Mouse (Mus musculus) midbrain, embryonic 11.5 days (tissue): ENCODE measurements around the gene Dclre1a. TPM values are rescaled to one million over a fixed set of nuclear protein-coding genes. Genes with fewer than 3 reads are reported as not detected.

Source experiments
- ATAC-seq: fragments of 200-750 bp; cut with Nextera tagmentation; 2 replicates; pipeline ENCODE4 v1.8.0; 2017; ENCODE audit warnings: moderate TSS enrichment, moderate library complexity; ENCODE audit not compliant: low FRiP score
- DNase-seq: peaks from one replicate; pipeline ENCODE4 v3.0.0; 2015; ENCODE audit warnings: low spot score; ENCODE audit errors: missing footprints
- H3K27ac ChIP-seq: fragments of 300-500 bp; sonication (generic); 2 replicates; pipeline ENCODE4 v1.5.1; 2014; ENCODE audit warnings: low read depth, low read length
- H3K27me3 ChIP-seq: fragments of 300-500 bp; sonication (generic); 2 replicates; pipeline ENCODE4 v1.6.1; 2014; ENCODE audit warnings: mild to moderate bottlenecking, low read length, moderate library complexity, mixed read lengths; ENCODE audit not compliant: control insufficient read depth, insufficient read depth
- H3K36me3 ChIP-seq: fragments of 300-500 bp; sonication (generic); 2 replicates; pipeline ENCODE4 v1.6.1; 2014; ENCODE audit warnings: mild to moderate bottlenecking, low read length, moderate library complexity, mixed read lengths; ENCODE audit not compliant: control insufficient read depth, insufficient read depth
- H3K4me1 ChIP-seq: fragments of 300-500 bp; sonication (generic); 2 replicates; pipeline ENCODE4 v1.6.1; 2014; ENCODE audit warnings: low read length; ENCODE audit not compliant: control insufficient read depth, insufficient read depth
- H3K4me2 ChIP-seq: fragments of 300-500 bp; sonication (generic); 2 replicates; pipeline ENCODE4 v1.6.1; 2014; ENCODE audit warnings: mild to moderate bottlenecking, moderate library complexity
- H3K4me3 ChIP-seq: fragments of 300-500 bp; sonication (generic); 2 replicates; pipeline ENCODE4 v1.5.1; 2014; ENCODE audit warnings: low read depth, low read length
- H3K9ac ChIP-seq: fragments of 300-500 bp; sonication (generic); 2 replicates; pipeline ENCODE4 v1.6.1; 2014; ENCODE audit warnings: low read length
- H3K9me3 ChIP-seq: fragments of 300-500 bp; sonication (generic); 2 replicates; pipeline ENCODE4 v1.6.1; 2016; ENCODE audit warnings: low read length; ENCODE audit not compliant: control insufficient read depth
- WGBS: fragments of 180-500 bp; shearing (Covaris S2); extraction: QIAGEN DNeasy Blood & Tissue Kit; methylation state at CpG from one replicate; pipeline ENCODE4 v1.1.7; 2014; 5-methylcytosine and 5-hydroxymethylcytosine counted together
- polyA plus RNA-seq: library from polyadenylated mRNA; unstranded; fragments of >200 nt; fragmentation: Nextera tagmentation; extraction: Ambion mirVana; gene quantifications from 2 replicates; pipeline ENCODE4 v1.2.1, GENCODE M21; 2014

The Dclre1a gene
- polyA plus RNA-seq, 1 experiment from 2014 or later = 16.5 TPM

DNA sequence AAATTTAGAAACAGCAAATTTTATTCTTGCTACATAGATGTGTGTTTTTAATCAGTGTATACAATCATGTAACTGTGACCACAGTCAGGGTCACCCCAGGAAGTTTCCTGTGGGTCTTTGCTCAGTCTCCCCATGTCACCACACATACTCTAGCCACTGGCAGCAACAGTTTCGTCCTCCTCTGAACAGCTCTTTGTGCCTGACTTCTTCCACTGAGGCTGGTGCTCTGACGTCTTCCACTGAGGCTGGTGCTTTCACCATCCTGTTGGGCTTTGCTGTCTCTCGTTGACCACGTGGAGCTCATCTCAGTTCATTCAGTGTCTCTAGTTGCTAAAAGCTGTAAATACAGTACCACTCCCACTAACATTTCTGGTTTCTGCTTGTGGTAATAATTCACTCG lies 34.0 kb upstream of the Dclre1a start:
- H3K4me2 ChIP-seq = no peak overlapping the region
- DNase-seq (no peak), ATAC-seq (no peak)
- H3K36me3 ChIP-seq = no peaks in the 10 kb centered on the region; the same call in 1 of the 2 replicates
- H3K4me1 ChIP-seq = no peaks in the 10 kb centered on the region
- H3K9me3 ChIP-seq = no peaks in the 10 kb centered on the region
- WGBS = 87% methylated on average over 5 of the region's 5 CpGs
- H3K27me3 ChIP-seq = no peaks in the 10 kb centered on the region
- no peak overlapping the region for H3K9ac ChIP-seq
- no peak overlapping the region for H3K4me3 ChIP-seq
- no peak overlapping the region for H3K27ac ChIP-seq

GRCm38 (mm10) chr19:56577801-56578200 lies 29.8 kb upstream of the Dclre1a start:
- no peaks in the 10 kb centered on the region for H3K27me3 ChIP-seq
- DNase-seq (no peak), ATAC-seq (no peak)
- no peaks in the 10 kb centered on the region for H3K9me3 ChIP-seq
- no peak overlapping the region for H3K9ac ChIP-seq
- no peak overlapping the region for H3K4me2 ChIP-seq
- no peaks in the 10 kb centered on the region; the same call in 1 of the 2 replicates for H3K36me3 ChIP-seq
- H3K27ac ChIP-seq = no peak overlapping the region
- H3K4me1 ChIP-seq = no peaks in the 10 kb centered on the region
- no peak overlapping the region for H3K4me3 ChIP-seq
- 88% methylated on average over 1 of the region's 1 CpGs for WGBS

- no peak for ATAC-seq
- Histone ChIP-seq H3K27me3 (no peaks in the 10 kb centered on the region), H3K27ac (no peak overlapping the region), H3K9ac (no peak overlapping the region), H3K36me3 (no peaks in the 10 kb centered on the region; the same call in 1 of the 2 replicates), H3K9me3 (no peaks in the 10 kb centered on the region), H3K4me1 (no peaks in the 10 kb centered on the region), H3K4me3 (no peak overlapping the region), H3K4me2 (no peak overlapping the region)
- no peak for DNase-seq
- 93% methylated on average over 6 of the region's 6 CpGs for WGBS
Observed at GRCm38 (mm10) chr19:56573184-56573583, 25.2 kb upstream of the Dclre1a start.

- Histone ChIP-seq H3K27ac (no peak overlapping the region), H3K4me1 (no peaks in the 10 kb centered on the region; the same call in 1 of the 2 replicates), H3K9ac (no peak overlapping the region), H3K27me3 (no peaks in the 10 kb centered on the region), H3K4me2 (no peak overlapping the region), H3K9me3 (no peaks in the 10 kb centered on the region), H3K4me3 (no peak overlapping the region), H3K36me3 (no peaks in the 10 kb centered on the region; the same call in none of the 2 replicates)
- no peak for DNase-seq
- no peak for ATAC-seq
- WGBS = 95% methylated on average over 5 of the region's 5 CpGs
Observed at GRCm38 (mm10) chr19:56571913-56572312, 23.9 kb upstream of the Dclre1a start.

- Histone ChIP-seq H3K9ac (no peak overlapping the region), H3K36me3 (no peaks in the 10 kb centered on the region; the same call in none of the 2 replicates), H3K4me2 (no peak overlapping the region), H3K9me3 (no peaks in the 10 kb centered on the region), H3K27ac (no peak overlapping the region), H3K4me1 (no peaks in the 10 kb centered on the region; the same call in 1 of the 2 replicates), H3K4me3 (no peak overlapping the region), H3K27me3 (no peaks in the 10 kb centered on the region)
- DNase-seq (no peak), ATAC-seq (no peak)
- 86% methylated on average over 2 of the region's 2 CpGs for WGBS
Observed at GRCm38 (mm10) chr19:56571234-56571633, 23.2 kb upstream of the Dclre1a start.

- no peak overlapping the region for H3K4me3 ChIP-seq
- H3K9me3 ChIP-seq = no peaks in the 10 kb centered on the region
- no peaks in the 10 kb centered on the region; the same call in 1 of the 2 replicates for H3K4me1 ChIP-seq
- no peak overlapping the region for H3K4me2 ChIP-seq
- H3K36me3 ChIP-seq = no peaks in the 10 kb centered on the region; the same call in none of the 2 replicates
- no peak overlapping the region for H3K9ac ChIP-seq
- no peaks in the 10 kb centered on the region for H3K27me3 ChIP-seq
- ATAC-seq = no peak
- no peak overlapping the region for H3K27ac ChIP-seq
- DNase-seq = no peak
- 94% methylated on average over 8 of the region's 8 CpGs for WGBS
Observed at GRCm38 (mm10) chr19:56570781-56571180, 22.8 kb upstream of the Dclre1a start.

DNA sequence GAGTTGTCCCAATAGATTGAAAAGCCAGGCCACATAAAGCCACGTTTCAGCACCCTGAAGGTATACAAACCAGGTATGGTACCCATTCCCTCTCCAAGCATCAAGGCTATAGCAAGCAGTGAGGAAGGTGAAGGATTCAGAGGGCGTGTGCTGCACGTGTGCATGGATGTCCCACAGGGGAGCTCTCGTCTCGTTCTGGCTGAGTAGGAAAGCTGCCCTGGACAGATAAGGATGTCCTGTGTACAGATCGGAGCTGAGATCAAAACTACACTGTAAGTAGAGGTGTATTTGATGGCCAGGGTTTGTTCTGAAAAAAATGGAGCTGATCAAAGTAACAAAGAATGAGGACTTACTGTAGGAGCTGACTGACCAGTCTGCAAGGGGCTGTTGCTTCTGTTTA lies 18.9 kb upstream of the Dclre1a start:
- Histone ChIP-seq H3K27ac (no peak overlapping the region), H3K27me3 (no peaks in the 10 kb centered on the region), H3K4me3 (no peak overlapping the region), H3K4me2 (no peak overlapping the region), H3K36me3 (no peaks in the 10 kb centered on the region; the same call in none of the 2 replicates), H3K9me3 (no peaks in the 10 kb centered on the region), H3K4me1 (no peaks in the 10 kb centered on the region; the same call in 1 of the 2 replicates), H3K9ac (no peak overlapping the region)
- no peak for ATAC-seq
- WGBS = 78% methylated on average over 6 of the region's 6 CpGs
- DNase-seq = no peak

DNA sequence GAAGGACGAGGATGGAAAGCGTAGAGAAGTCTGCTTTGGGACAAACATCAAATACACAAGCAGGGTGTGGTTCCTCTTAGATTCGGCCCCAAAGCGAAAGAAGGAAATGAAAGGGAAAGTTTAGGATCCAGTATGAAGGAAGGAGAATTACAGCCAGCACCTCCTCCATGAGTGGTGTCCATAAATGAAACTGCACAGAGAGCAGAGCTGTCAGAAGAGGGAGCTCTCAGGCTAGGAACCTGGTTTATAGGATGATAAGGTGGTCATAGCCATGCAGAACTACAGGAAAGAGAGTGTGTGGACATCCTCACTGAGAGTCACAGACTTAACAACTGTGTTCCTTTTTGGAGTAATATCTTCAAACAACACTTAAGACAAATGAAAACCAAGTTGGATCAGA lies 18.0 kb upstream of the Dclre1a start:
- no peaks in the 10 kb centered on the region for H3K27me3 ChIP-seq
- no peaks in the 10 kb centered on the region for H3K9me3 ChIP-seq
- H3K27ac ChIP-seq = no peak overlapping the region
- H3K4me1 ChIP-seq = no peaks in the 10 kb centered on the region; the same call in 1 of the 2 replicates
- no peak overlapping the region for H3K4me2 ChIP-seq
- no peak overlapping the region for H3K4me3 ChIP-seq
- WGBS = 90% methylated on average over 4 of the region's 4 CpGs
- ATAC-seq (no peak), DNase-seq (peak; percentile 86)
- no peaks in the 10 kb centered on the region; the same call in 1 of the 2 replicates for H3K36me3 ChIP-seq
- H3K9ac ChIP-seq = no peak overlapping the region

GRCm38 (mm10) chr19:56565358-56565757 lies 17.3 kb upstream of the Dclre1a start:
- no peak for ATAC-seq

More at GRCm38 (mm10) chr19:56565358-56565757, 17.3 kb upstream of the Dclre1a start:
- no peaks in the 10 kb centered on the region for H3K27me3 ChIP-seq
- H3K27ac ChIP-seq = no peak overlapping the region
- whole genome bisulfite sequencing = 75% methylated on average over 6 of the region's 6 CpGs
- no peaks in the 10 kb centered on the region; the same call in 1 of the 2 replicates for H3K36me3 ChIP-seq
- no peaks in the 10 kb centered on the region; the same call in 1 of the 2 replicates for H3K4me1 ChIP-seq
- no peaks in the 10 kb centered on the region for H3K9me3 ChIP-seq
- H3K4me3 ChIP-seq = no peak overlapping the region
- H3K4me2 ChIP-seq = no peak overlapping the region
- DNase-seq = peak; percentile 83
- H3K9ac ChIP-seq = no peak overlapping the region
